Mouse (Mus musculus): Measurements from ENCODE around the gene AI467606.

AI467606 gene

GRCm38 (mm10) chr7:127121061-127121910 lies 30.1 kb downstream of the AI467606 start:
- DNase-seq (ENCODE audit: low spot score in 2 of 2), result no peak

- no peak for DNase-seq (ENCODE audit: low spot score in 2 of 2)
Measured at GRCm38 (mm10) chr7:127121911-127122270, 30.7 kb downstream of the AI467606 start, which contains the start of gene Qprt. Gene Qprt, minus strand, starts transcription at chr7:127122226.

- DNase-seq (ENCODE audit: low spot score in 2 of 2), result no peak
Measured at GRCm38 (mm10) chr7:127129638-127130037, 38.5 kb downstream of the AI467606 start.

GRCm38 (mm10) chr7:127133125-127133524 lies 42.0 kb downstream of the AI467606 start:
- no peak for DNase-seq (ENCODE audit: low spot score in 2 of 2)

GRCm38 (mm10) chr7:127134821-127135447 lies 43.8 kb downstream of the AI467606 start:
- DNase-seq (ENCODE audit: low spot score in 2 of 2), result no peak

GRCm38 (mm10) chr7:127136181-127137071 lies 45.3 kb downstream of the AI467606 start:
- no peak for DNase-seq (ENCODE audit: low spot score in 2 of 2)

- no peak for DNase-seq (ENCODE audit: low spot score in 2 of 2)
Measured at GRCm38 (mm10) chr7:127137262-127138017, 46.3 kb downstream of the AI467606 start, which contains the start of gene Spn. Gene Spn, minus strand, starts transcription at chr7:127137823.

- DNase-seq (ENCODE audit: low spot score in 2 of 2), result no peak
Measured at GRCm38 (mm10) chr7:127139100-127139499, 47.9 kb downstream of the AI467606 start.

GRCm38 (mm10) chr7:127139562-127139961 lies 48.4 kb downstream of the AI467606 start:
- DNase-seq (ENCODE audit: low spot score in 2 of 2), result no peak

- no peak for DNase-seq (ENCODE audit: low spot score in 2 of 2)
Measured at GRCm38 (mm10) chr7:127140623-127141404, 49.7 kb downstream of the AI467606 start.

- DNase-seq (ENCODE audit: low spot score in 2 of 2), result no peak
Measured at GRCm38 (mm10) chr7:127142214-127142613, 51.1 kb downstream of the AI467606 start.

- DNase-seq (ENCODE audit: low spot score in 2 of 2), result no peak
Measured at GRCm38 (mm10) chr7:127142666-127143065, 51.5 kb downstream of the AI467606 start.

All from heart, adult 9 months (tissue).